Comparison of ENCODE assay signal across 8 mouse cellular contexts in genomic region chr11:68902047-68902364, GRCm38 (mm10). TPM values are rescaled to one million over a fixed set of nuclear protein-coding genes. Genes with fewer than 3 reads are reported as not detected.
DNase-seq lines count a peak whose midpoint lies in the region; ATAC-seq and TF ChIP-seq lines count a peak whose summit lies in the region.

No protein-coding gene starts in this region.

- no peak for DNase-seq in kidney, postnatal 0 days (ENCODE audit: low spot score)
- DNase-seq in kidney, adult 8-10 months, result no peak
- DNase-seq in adrenal gland, adult 8-10 months, result no peak
- DNase-seq in gastrocnemius, postnatal 25 days, result no peak

- peak overlapping the region; percentile 94 for H3K27ac ChIP-seq in kidney, postnatal 0 days
- H3K27ac ChIP-seq in cortical plate, adult 2 months (ENCODE audit: insufficient read depth, low read length), result no peak overlapping the region
- H3K27ac ChIP-seq in hindbrain, embryonic 15.5 days (replicated peaks), result peak overlapping the region; percentile 92
- peak overlapping the region; percentile 88 for H3K27ac ChIP-seq in midbrain, embryonic 15.5 days

- H3K9me3 ChIP-seq in kidney, postnatal 0 days (replicated peaks; ENCODE audit: low read length), result no peaks in the 10 kb centered on the region
- no peaks in the 10 kb centered on the region for H3K9me3 ChIP-seq in hindbrain, embryonic 15.5 days
- no peaks in the 10 kb centered on the region for H3K9me3 ChIP-seq in midbrain, embryonic 15.5 days

- ATAC-seq in kidney, postnatal 0 days (replicated peaks; ENCODE audit: low FRiP score, low read depth), result no peak; the same call in 1 of the 2 replicates
- ATAC-seq in hindbrain, embryonic 15.5 days (ENCODE audit: low FRiP score, low read depth), result no peak
- no peak for ATAC-seq in midbrain, embryonic 15.5 days (replicated peaks)
- ATAC-seq in megakaryocyte progenitor cell, adult 5-6 weeks (replicated peaks; ENCODE audit: poor library complexity), result no peak

- peak overlapping the region; percentile 82 for H3K9ac ChIP-seq in kidney, postnatal 0 days (ENCODE audit: low read depth, low read length)
- H3K9ac ChIP-seq in hindbrain, embryonic 15.5 days, result peak overlapping the region; percentile 83
- H3K9ac ChIP-seq in midbrain, embryonic 15.5 days, result peak overlapping the region; percentile 98

- peak overlapping the region; percentile 62 for H3K4me3 ChIP-seq in kidney, postnatal 0 days (replicated peaks; ENCODE audit: low read depth, low read length)
- H3K4me3 ChIP-seq in cortical plate, adult 2 months (ENCODE audit: insufficient read depth, low read length), result peak overlapping the region; percentile 66
- peak overlapping the region; percentile 73 for H3K4me3 ChIP-seq in hindbrain, embryonic 15.5 days
- H3K4me3 ChIP-seq in midbrain, embryonic 15.5 days, result peak overlapping the region; percentile 83

- peak overlapping the region; percentile 61 for H3K4me2 ChIP-seq in kidney, postnatal 0 days (ENCODE audit: low read length)
- peak overlapping the region; percentile 57 for H3K4me2 ChIP-seq in hindbrain, embryonic 15.5 days
- H3K4me2 ChIP-seq in midbrain, embryonic 15.5 days, result peak overlapping the region; percentile 64

- H3K27me3 ChIP-seq in kidney, postnatal 0 days (ENCODE audit: insufficient read depth, low read length), result no peaks in the 10 kb centered on the region
- H3K27me3 ChIP-seq in hindbrain, embryonic 15.5 days, result no peaks in the 10 kb centered on the region
- H3K27me3 ChIP-seq in midbrain, embryonic 15.5 days (replicated peaks), result peaks cover 5% of the 10 kb centered on the region; the same call in 1 of the 2 replicates

- TF ChIP-seq POLR2A in cortical plate, adult 2 months (IDR thresholded peaks at IDR 0.05; ENCODE audit: extremely low read depth, insufficient read depth, low read length), result no peak

- no peak for TF ChIP-seq CTCF in kidney, postnatal 0 days (IDR thresholded peaks at IDR 0.05; ENCODE audit: low read depth)
- no peak for TF ChIP-seq CTCF in cortical plate, adult 2 months (IDR thresholded peaks at IDR 0.05; ENCODE audit: extremely low read depth, insufficient read depth, low read length)

- peaks cover 29% of the 10 kb centered on the region for H3K36me3 ChIP-seq in kidney, postnatal 0 days (ENCODE audit: insufficient read depth, low read length)
- peaks cover 43% of the 10 kb centered on the region for H3K36me3 ChIP-seq in hindbrain, embryonic 15.5 days
- peaks cover 35% of the 10 kb centered on the region for H3K36me3 ChIP-seq in midbrain, embryonic 15.5 days (replicated peaks)

- H3K4me1 ChIP-seq in kidney, postnatal 0 days (replicated peaks; ENCODE audit: insufficient read depth, low read length), result peaks cover 5% of the 10 kb centered on the region
- H3K4me1 ChIP-seq in cortical plate, adult 2 months (ENCODE audit: control insufficient read depth, insufficient read depth, low read length), result no peaks in the 10 kb centered on the region
- H3K4me1 ChIP-seq in hindbrain, embryonic 15.5 days (replicated peaks), result peaks cover 17% of the 10 kb centered on the region
- H3K4me1 ChIP-seq in midbrain, embryonic 15.5 days, result peaks cover 14% of the 10 kb centered on the region

- WGBS in kidney, postnatal 0 days, result 1% methylated on average over 10 of the region's 10 CpGs
- WGBS in hindbrain, embryonic 15.5 days, result 2% methylated on average over 10 of the region's 10 CpGs
- under 1% methylated on average over 10 of the region's 10 CpGs for WGBS in midbrain, embryonic 15.5 days

RNA-seq across cellular contexts. Expression of gene Rpl26, which starts 0.6 kb away (rescaled TPM):
- 1,114 and 1,312 TPM in 2 replicates for polyA plus RNA-seq in kidney, postnatal 0 days (2015; fragmentation: Nextera tagmentation; extraction: Ambion mirVana)
- 1,839 and 1,926 TPM in 2 replicates for polyA plus RNA-seq in cortical plate, adult 2 months (2012; rRNA removed)
- 557 and 622 TPM in 2 replicates for polyA plus RNA-seq in hindbrain, embryonic 15.5 days (2015; fragmentation: Nextera tagmentation; extraction: Ambion mirVana)
- polyA plus RNA-seq in midbrain, embryonic 15.5 days (2015; fragmentation: Nextera tagmentation; extraction: Ambion mirVana), result 529 and 538 TPM in 2 replicates
- total RNA-seq in adrenal gland, adult 8-10 months (2022), result 1,000 to 10,000 TPM; 1,214 to 1,402 (median 1,307) TPM
- total RNA-seq in megakaryocyte progenitor cell, adult 5-6 weeks (2015), result 3,945 and 4,034 TPM in 2 replicates
- 6,407 and 6,432 TPM in 2 replicates for total RNA-seq in megakaryocyte progenitor cell, adult 5-6 weeks (2017)
- total RNA-seq in gastrocnemius, postnatal 25 days (2021), result 100 to 1,000 TPM; 573 to 637 TPM

RNA-seq across cellular contexts. Expression of gene Rnf222, which starts 13.7 kb away (rescaled TPM):
- polyA plus RNA-seq in kidney, postnatal 0 days (2015; fragmentation: Nextera tagmentation; extraction: Ambion mirVana), result 0.13 and 0.17 TPM in 2 replicates
- 0.04 and 0.06 TPM in 2 replicates for polyA plus RNA-seq in cortical plate, adult 2 months (2012; rRNA removed)
- not detected in 2 replicates for polyA plus RNA-seq in hindbrain, embryonic 15.5 days (2015; fragmentation: Nextera tagmentation; extraction: Ambion mirVana)
- not detected in 2 replicates for polyA plus RNA-seq in midbrain, embryonic 15.5 days (2015; fragmentation: Nextera tagmentation; extraction: Ambion mirVana)
- total RNA-seq in adrenal gland, adult 8-10 months (2022), result under 1 TPM in 3 of 4 experiments, not detected in 1; 0.08 to 0.21 (median 0.09) TPM
- total RNA-seq in megakaryocyte progenitor cell, adult 5-6 weeks (2015), result not detected in 2 replicates
- not detected in 2 replicates for total RNA-seq in megakaryocyte progenitor cell, adult 5-6 weeks (2017)
- total RNA-seq in gastrocnemius, postnatal 25 days (2021), result not detected

RNA-seq across cellular contexts. Expression of gene Odf4, which starts 24.9 kb away (rescaled TPM):
- 0.29 TPM in 1 of 2 replicates, not detected in the other for polyA plus RNA-seq in kidney, postnatal 0 days (2015; fragmentation: Nextera tagmentation; extraction: Ambion mirVana)
- polyA plus RNA-seq in cortical plate, adult 2 months (2012; rRNA removed), result 0.79 and 1.2 TPM in 2 replicates
- 0.60 and 1.2 TPM in 2 replicates for polyA plus RNA-seq in hindbrain, embryonic 15.5 days (2015; fragmentation: Nextera tagmentation; extraction: Ambion mirVana)
- polyA plus RNA-seq in midbrain, embryonic 15.5 days (2015; fragmentation: Nextera tagmentation; extraction: Ambion mirVana), result 0.60 and 0.84 TPM in 2 replicates
- total RNA-seq in adrenal gland, adult 8-10 months (2022), result 1 to 10 TPM in 1 of 4 experiments, under 1 TPM in 2, not detected in 1; 0.35 to 1.7 (median 0.78) TPM
- not detected in 2 replicates for total RNA-seq in megakaryocyte progenitor cell, adult 5-6 weeks (2015)
- total RNA-seq in megakaryocyte progenitor cell, adult 5-6 weeks (2017), result not detected in 2 replicates
- not detected for total RNA-seq in gastrocnemius, postnatal 25 days (2021)

RNA-seq across cellular contexts. Expression of gene Ndel1, which starts 30.3 kb away (rescaled TPM):
- polyA plus RNA-seq in kidney, postnatal 0 days (2015; fragmentation: Nextera tagmentation; extraction: Ambion mirVana), result 86.1 and 90.9 TPM in 2 replicates
- polyA plus RNA-seq in cortical plate, adult 2 months (2012; rRNA removed), result 102 and 103 TPM in 2 replicates
- 103 and 105 TPM in 2 replicates for polyA plus RNA-seq in hindbrain, embryonic 15.5 days (2015; fragmentation: Nextera tagmentation; extraction: Ambion mirVana)
- 105 and 108 TPM in 2 replicates for polyA plus RNA-seq in midbrain, embryonic 15.5 days (2015; fragmentation: Nextera tagmentation; extraction: Ambion mirVana)
- 10 to 100 TPM; 59.5 to 79.4 (median 68.0) TPM for total RNA-seq in adrenal gland, adult 8-10 months (2022)
- total RNA-seq in megakaryocyte progenitor cell, adult 5-6 weeks (2015), result 26.2 and 28.0 TPM in 2 replicates
- 35.9 and 40.5 TPM in 2 replicates for total RNA-seq in megakaryocyte progenitor cell, adult 5-6 weeks (2017)
- 10 to 100 TPM; 69.4 to 71.0 TPM for total RNA-seq in gastrocnemius, postnatal 25 days (2021)

RNA-seq across cellular contexts. Expression of gene Arhgef15, which starts 55.3 kb away (rescaled TPM):
- polyA plus RNA-seq in kidney, postnatal 0 days (2015; fragmentation: Nextera tagmentation; extraction: Ambion mirVana), result 8.9 and 11.3 TPM in 2 replicates
- 27.5 and 32.5 TPM in 2 replicates for polyA plus RNA-seq in cortical plate, adult 2 months (2012; rRNA removed)
- polyA plus RNA-seq in hindbrain, embryonic 15.5 days (2015; fragmentation: Nextera tagmentation; extraction: Ambion mirVana), result 21.8 and 25.3 TPM in 2 replicates
- 24.2 and 28.7 TPM in 2 replicates for polyA plus RNA-seq in midbrain, embryonic 15.5 days (2015; fragmentation: Nextera tagmentation; extraction: Ambion mirVana)
- 10 to 100 TPM; 15.5 to 32.7 (median 24.5) TPM for total RNA-seq in adrenal gland, adult 8-10 months (2022)
- not detected in 2 replicates for total RNA-seq in megakaryocyte progenitor cell, adult 5-6 weeks (2015)
- total RNA-seq in megakaryocyte progenitor cell, adult 5-6 weeks (2017), result 0.04 and 0.98 TPM in 2 replicates
- total RNA-seq in gastrocnemius, postnatal 25 days (2021), result 1 to 10 TPM; 8.4 to 9.6 TPM
